Mouse (Mus musculus): ENCODE results near the gene Nova2.

- TF ChIP-seq GATA1 (IDR thresholded peaks at IDR 0.05; ENCODE audit: low read length) (no peak), TAL1 (IDR thresholded peaks at IDR 0.05; ENCODE audit: low read length) (no peak)
These were observed 78.4 kb downstream of the Nova2 start, which contains the start of gene Irf2bp1 for GRCm38 (mm10) chr7:19003902-19004630.
